13 mouse cellular contexts compared by ENCODE assay signal in the genomic region with DNA sequence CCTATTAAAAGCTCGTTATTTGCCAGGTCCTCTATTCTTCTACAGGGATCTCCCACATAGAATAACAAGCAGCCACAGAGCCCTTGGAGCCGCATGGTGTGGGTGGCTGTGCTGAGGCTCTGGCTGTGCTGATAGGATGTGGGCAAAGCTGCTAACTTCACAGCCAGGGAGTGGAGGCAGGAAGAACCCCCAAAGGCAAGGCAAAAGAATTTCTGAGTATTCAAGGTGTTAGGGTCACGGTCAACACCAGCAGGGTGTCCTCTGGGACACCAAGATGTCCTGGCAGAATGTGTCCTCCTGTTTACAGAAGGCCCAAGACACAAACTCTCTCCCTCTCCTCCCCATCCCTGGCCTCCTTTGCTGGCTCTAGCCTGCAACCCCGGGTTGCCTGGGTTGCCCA. TPM values are rescaled to one million over a fixed set of nuclear protein-coding genes. Genes with fewer than 3 reads are reported as not detected.
DNase-seq lines count a peak whose midpoint lies in the region; ATAC-seq and TF ChIP-seq lines count a peak whose summit lies in the region.
"Had no signal": no experiment of that assay in that cellular context is flagged by ENCODE, and none has a peak within 500 bp of the region (broad histone marks: within the 10 kb centered on the region; RNA-seq: fewer than 3 reads in every experiment).

No protein-coding gene starts in this region.

- no peak for DNase-seq in lung, embryonic 14.5 days
- no peak for DNase-seq in lung, postnatal 0 days (ENCODE audit: low spot score)
- peak; percentile 63 for DNase-seq in c-Kit-negative CD71-positive TER-119-positive erythroid progenitor cells, embryonic 14.5 days (ENCODE audit: low read depth, low spot score)
- DNase-seq in thymus, postnatal 10 days (ENCODE audit: low spot score in 2 of 2): peak; percentile 62 to 67
- DNase-seq in midbrain, postnatal 0 days (ENCODE audit: low spot score): no peak
- no peak for DNase-seq in urinary bladder, adult 2 months (ENCODE audit: low spot score)
- DNase-seq: kidney, postnatal 25 days; lung, adult 18-20 months had no signal

- H3K4me1 ChIP-seq in lung, embryonic 14.5 days (ENCODE audit: insufficient read depth): no peaks in the 10 kb centered on the region
- H3K4me1 ChIP-seq in lung, postnatal 0 days (ENCODE audit: insufficient read depth, low read depth, low read length): peaks cover 3% of the 10 kb centered on the region; the same call in 1 of the 2 replicates
- H3K4me1 ChIP-seq in liver, embryonic 12.5 days: peaks cover 87% of the 10 kb centered on the region
- no peaks in the 10 kb centered on the region for H3K4me1 ChIP-seq in midbrain, postnatal 0 days (ENCODE audit: insufficient read depth, low read length)

- no peaks in the 10 kb centered on the region for H3K9me3 ChIP-seq in lung, embryonic 14.5 days (ENCODE audit: low read depth, low read length)
- H3K9me3 ChIP-seq in lung, postnatal 0 days (ENCODE audit: low read length): no peaks in the 10 kb centered on the region
- H3K9me3 ChIP-seq in liver, embryonic 12.5 days (replicated peaks): 0 out of 2 replicates have a peak, but pooled peaks cover 5% of the 10 kb centered on the region
- H3K9me3 ChIP-seq in midbrain, postnatal 0 days (ENCODE audit: low read length): no peaks in the 10 kb centered on the region
- H3K9me3 ChIP-seq: embryonic facial prominence, embryonic 15.5 days had no signal

- peak overlapping the region; percentile 26; the same call in 1 of the 2 replicates for H3K27ac ChIP-seq in lung, embryonic 14.5 days (ENCODE audit: low read depth)
- no peak overlapping the region for H3K27ac ChIP-seq in lung, postnatal 0 days (ENCODE audit: low read length)
- peak overlapping the region; percentile 98 for H3K27ac ChIP-seq in liver, embryonic 12.5 days
- H3K27ac ChIP-seq in midbrain, postnatal 0 days (ENCODE audit: low read depth, low read length): no peak overlapping the region
- H3K27ac ChIP-seq: embryonic facial prominence, embryonic 15.5 days had no signal

- no peaks in the 10 kb centered on the region for H3K36me3 ChIP-seq in lung, embryonic 14.5 days (ENCODE audit: insufficient read depth)
- H3K36me3 ChIP-seq in lung, postnatal 0 days (ENCODE audit: insufficient read depth, low read length): no peaks in the 10 kb centered on the region
- no peaks in the 10 kb centered on the region for H3K36me3 ChIP-seq in liver, embryonic 12.5 days
- H3K36me3 ChIP-seq in midbrain, postnatal 0 days (ENCODE audit: insufficient read depth, low read length): no peaks in the 10 kb centered on the region
- H3K36me3 ChIP-seq: embryonic facial prominence, embryonic 15.5 days had no signal

- 57% methylated on average over 4 of the region's 4 CpGs for WGBS in lung, embryonic 14.5 days
- 62% methylated on average over 4 of the region's 4 CpGs for WGBS in lung, postnatal 0 days
- WGBS in liver, embryonic 12.5 days (ENCODE audit: insufficient replicate concordance): 23% methylated on average over 4 of the region's 4 CpGs
- WGBS in midbrain, postnatal 0 days: 78% methylated on average over 4 of the region's 4 CpGs

- no peak for TF ChIP-seq CTCF in lung, embryonic 14.5 days (IDR thresholded peaks at IDR 0.05; ENCODE audit: low read depth)
- no peak for TF ChIP-seq CTCF in lung, postnatal 0 days (IDR thresholded peaks at IDR 0.05)
- no peak for TF ChIP-seq CTCF in midbrain, postnatal 0 days (IDR thresholded peaks at IDR 0.05)

- no peak overlapping the region for H3K4me3 ChIP-seq in lung, embryonic 14.5 days (ENCODE audit: low read depth, low read length)
- H3K4me3 ChIP-seq in lung, postnatal 0 days (ENCODE audit: low read depth, low read length): no peak overlapping the region
- no peak overlapping the region for H3K4me3 ChIP-seq in liver, embryonic 12.5 days
- no peak overlapping the region for H3K4me3 ChIP-seq in midbrain, postnatal 0 days (ENCODE audit: low read depth, low read length)
- H3K4me3 ChIP-seq: embryonic facial prominence, embryonic 15.5 days had no signal

- no peak for ATAC-seq in lung, embryonic 14.5 days (ENCODE audit: insufficient read depth)
- no peak for ATAC-seq in lung, postnatal 0 days
- peak; percentile 65 for ATAC-seq in liver, embryonic 12.5 days
- no peak for ATAC-seq in midbrain, postnatal 0 days (ENCODE audit: low FRiP score)

- no peak overlapping the region for H3K4me2 ChIP-seq in lung, embryonic 14.5 days
- H3K4me2 ChIP-seq in lung, postnatal 0 days (replicated peaks; ENCODE audit: low read depth, low read length): no peak overlapping the region
- H3K4me2 ChIP-seq in liver, embryonic 12.5 days: peak overlapping the region; percentile 60
- H3K4me2 ChIP-seq in midbrain, postnatal 0 days (ENCODE audit: low read depth, low read length, poor library complexity, severe bottlenecking): no peak overlapping the region
- H3K4me2 ChIP-seq: embryonic facial prominence, embryonic 15.5 days had no signal

- H3K9ac ChIP-seq in lung, embryonic 14.5 days: no peak overlapping the region
- no peak overlapping the region for H3K9ac ChIP-seq in lung, postnatal 0 days (replicated peaks; ENCODE audit: low read depth)
- peak overlapping the region; percentile 72 for H3K9ac ChIP-seq in liver, embryonic 12.5 days
- no peak overlapping the region for H3K9ac ChIP-seq in midbrain, postnatal 0 days (replicated peaks; ENCODE audit: low read length, poor library complexity, severe bottlenecking)
- H3K9ac ChIP-seq: embryonic facial prominence, embryonic 15.5 days had no signal

- no peak for TF ChIP-seq EP300 in lung, postnatal 0 days (IDR thresholded peaks at IDR 0.05)

- H3K27me3 ChIP-seq in lung, embryonic 14.5 days (ENCODE audit: insufficient read depth, low read length): no peaks in the 10 kb centered on the region
- H3K27me3 ChIP-seq in lung, postnatal 0 days (replicated peaks; ENCODE audit: insufficient read depth, low read length): no peaks in the 10 kb centered on the region
- H3K27me3 ChIP-seq in liver, embryonic 12.5 days (replicated peaks): no peaks in the 10 kb centered on the region
- no peaks in the 10 kb centered on the region for H3K27me3 ChIP-seq in midbrain, postnatal 0 days (ENCODE audit: insufficient read depth, low read length)
- H3K27me3 ChIP-seq: embryonic facial prominence, embryonic 15.5 days had no signal

RNA-seq across cellular contexts. Expression of a gene that starts 36.5 kb away (rescaled TPM):
- polyA plus RNA-seq in lung, embryonic 14.5 days (2014; fragmentation: Nextera tagmentation; extraction: Ambion mirVana): 32.8 and 36.4 TPM in 2 replicates
- 90.5 and 106 TPM in 2 replicates for polyA plus RNA-seq in lung, postnatal 0 days (2015; fragmentation: Nextera tagmentation; extraction: Ambion mirVana)
- 26.0 and 27.0 TPM in 2 replicates for polyA plus RNA-seq in liver, embryonic 12.5 days (2016; fragmentation: Nextera tagmentation; extraction: Ambion mirVana)
- 5.5 and 7.5 TPM in 2 replicates for total RNA-seq in midbrain, postnatal 0 days (2014; rRNA removed)
- 10.5 and 12.8 TPM in 2 replicates for polyA plus RNA-seq in midbrain, postnatal 0 days (2015; fragmentation: Nextera tagmentation; extraction: Ambion mirVana)
- polyA plus RNA-seq in urinary bladder, adult 2 months (2012; rRNA removed): 52.4 and 54.7 TPM in 2 replicates

RNA-seq across cellular contexts. Expression of a gene that starts 42.6 kb away (rescaled TPM):
- 73.3 and 73.6 TPM in 2 replicates for polyA plus RNA-seq in lung, embryonic 14.5 days (2014; fragmentation: Nextera tagmentation; extraction: Ambion mirVana)
- 40.3 and 44.9 TPM in 2 replicates for polyA plus RNA-seq in lung, postnatal 0 days (2015; fragmentation: Nextera tagmentation; extraction: Ambion mirVana)
- 24.5 and 27.8 TPM in 2 replicates for polyA plus RNA-seq in liver, embryonic 12.5 days (2016; fragmentation: Nextera tagmentation; extraction: Ambion mirVana)
- 61.1 and 78.9 TPM in 2 replicates for total RNA-seq in midbrain, postnatal 0 days (2014; rRNA removed)
- 30.9 and 32.4 TPM in 2 replicates for polyA plus RNA-seq in midbrain, postnatal 0 days (2015; fragmentation: Nextera tagmentation; extraction: Ambion mirVana)
- 30.8 and 33.2 TPM in 2 replicates for polyA plus RNA-seq in urinary bladder, adult 2 months (2012; rRNA removed)

RNA-seq across cellular contexts. Expression of a gene that starts 50.9 kb away (rescaled TPM):
- 0.47 TPM in 1 of 2 replicates, not detected in the other for polyA plus RNA-seq in lung, embryonic 14.5 days (2014; fragmentation: Nextera tagmentation; extraction: Ambion mirVana)
- polyA plus RNA-seq in lung, postnatal 0 days (2015; fragmentation: Nextera tagmentation; extraction: Ambion mirVana): 0.45 TPM in 1 of 2 replicates, not detected in the other
- not detected in 2 replicates for polyA plus RNA-seq in liver, embryonic 12.5 days (2016; fragmentation: Nextera tagmentation; extraction: Ambion mirVana)
- not detected in 2 replicates for total RNA-seq in midbrain, postnatal 0 days (2014; rRNA removed)
- polyA plus RNA-seq in midbrain, postnatal 0 days (2015; fragmentation: Nextera tagmentation; extraction: Ambion mirVana): not detected in 2 replicates
- polyA plus RNA-seq in urinary bladder, adult 2 months (2012; rRNA removed): 0.26 TPM in 1 of 2 replicates, not detected in the other
- polyA plus RNA-seq: embryonic facial prominence, embryonic 15.5 days; heart, embryonic 14.5 days; neural tube, embryonic 11.5 days; stomach, embryonic 14.5 days had no signal

Comparison
In these comparisons a context has a peak if more than half of its experiments do, and no peak if none do; other contexts are left out.
1. H3K27ac ChIP-seq: peak in lung, embryonic 14.5 days (single experiment) and liver, embryonic 12.5 days (single experiment); none in lung, postnatal 0 days (single experiment) and midbrain, postnatal 0 days (single experiment).
2. DNase-seq: peak in c-Kit-negative CD71-positive TER-119-positive erythroid progenitor cells, embryonic 14.5 days (single experiment) and thymus, postnatal 10 days (2 of 2); none in lung, embryonic 14.5 days (single experiment), lung, postnatal 0 days (single experiment), midbrain, postnatal 0 days (single experiment) and urinary bladder, adult 2 months (single experiment).